Mouse (Mus musculus): ENCODE measurements around the gene Polh.

- TF ChIP-seq EP300 (optimal IDR thresholded peaks at IDR 0.05) (no peak), CTCF (IDR thresholded peaks at IDR 0.05; ENCODE audit: low read depth) (no peak)
Measured at GRCm38 (mm10) chr17:46160686-46161085, 41.8 kb downstream of the Polh start, which contains the start of gene Gtpbp2.
